Mouse (Mus musculus) liver, embryonic 15.5 days (tissue): Measurements from ENCODE around the gene Cd68. TPM values are rescaled to one million over a fixed set of nuclear protein-coding genes. Genes with fewer than 3 reads are reported as not detected.

Source experiments
- ATAC-seq: fragments of 200-750 bp; cut with Nextera tagmentation; 2 replicates; pipeline ENCODE4 v1.8.0; 2017; ENCODE audit warnings: moderate number of reproducible peaks, mild to moderate bottlenecking, moderate library complexity; ENCODE audit not compliant: insufficient read depth
- H3K27ac ChIP-seq: fragments of 300-500 bp; sonication (generic); replicated peaks from 2 replicates; pipeline ENCODE4 v1.5.1; 2015; ENCODE audit warnings: mild to moderate bottlenecking, inconsistent platforms
- H3K27me3 ChIP-seq: fragments of 300-500 bp; sonication (generic); 2 replicates; pipeline ENCODE4 v1.6.1; 2015; ENCODE audit warnings: mild to moderate bottlenecking, inconsistent platforms
- H3K36me3 ChIP-seq: fragments of 300-500 bp; sonication (generic); replicated peaks from 2 replicates; pipeline ENCODE4 v1.6.1; 2015; ENCODE audit warnings: moderate library complexity, mild to moderate bottlenecking, inconsistent platforms
- H3K4me1 ChIP-seq: fragments of 300-500 bp; sonication (generic); replicated peaks from 2 replicates; pipeline ENCODE4 v1.6.1; 2015; ENCODE audit warnings: inconsistent platforms
- H3K4me2 ChIP-seq: fragments of 300-500 bp; sonication (generic); 2 replicates; pipeline ENCODE4 v1.6.1; 2015; ENCODE audit warnings: moderate library complexity, mild to moderate bottlenecking, inconsistent platforms
- H3K4me3 ChIP-seq: fragments of 300-500 bp; sonication (generic); replicated peaks from 2 replicates; pipeline ENCODE4 v1.5.1; 2015; ENCODE audit warnings: mild to moderate bottlenecking, inconsistent platforms
- H3K9ac ChIP-seq: fragments of 300-500 bp; sonication (generic); 2 replicates; pipeline ENCODE4 v1.6.1; 2015; ENCODE audit warnings: moderate library complexity, mild to moderate bottlenecking, inconsistent platforms
- H3K9me3 ChIP-seq: fragments of 300-500 bp; sonication (generic); replicated peaks from 2 replicates; pipeline ENCODE4 v1.6.1; 2016; ENCODE audit warnings: inconsistent platforms
- WGBS: fragments of 180-500 bp; shearing (Covaris S2); methylation state at CpG from one replicate; pipeline ENCODE4 v1.1.7; 2015; ENCODE audit warnings: mixed read lengths; ENCODE audit not compliant: insufficient replicate concordance; 5-methylcytosine and 5-hydroxymethylcytosine counted together
- polyA plus RNA-seq: library from polyadenylated mRNA; unstranded; fragments of >200 nt; fragmentation: Nextera tagmentation; extraction: Ambion mirVana; gene quantifications from 2 replicates; pipeline ENCODE4 v1.2.1, GENCODE M21; 2015

The Cd68 gene
- polyA plus RNA-seq, 1 experiment from 2014 or later, result 28.2 TPM

- Histone ChIP-seq H3K27me3 (no peaks in the 10 kb centered on the region), H3K9ac (no peak overlapping the region), H3K36me3 (peaks cover 64% of the 10 kb centered on the region), H3K4me1 (peaks cover 49% of the 10 kb centered on the region), H3K9me3 (no peaks in the 10 kb centered on the region), H3K4me2 (peak overlapping the region; percentile 81), H3K4me3 (no peak overlapping the region), H3K27ac (peak overlapping the region; percentile 94)
- no peak for ATAC-seq
- WGBS, result 59% methylated on average over 6 of the region's 6 CpGs
These were observed 2.2 kb downstream of the Cd68 start for GRCm38 (mm10) chr11:69663795-69664194.

- Histone ChIP-seq H3K27ac (peak overlapping the region; percentile 94), H3K4me1 (peaks cover 48% of the 10 kb centered on the region), H3K4me2 (peak overlapping the region; percentile 81), H3K9me3 (no peaks in the 10 kb centered on the region), H3K36me3 (peaks cover 64% of the 10 kb centered on the region), H3K9ac (peak overlapping the region; percentile 61), H3K27me3 (no peaks in the 10 kb centered on the region), H3K4me3 (peak overlapping the region; percentile 70)
- WGBS, result 64% methylated on average over 13 of the region's 13 CpGs
- no peak for ATAC-seq
These were observed 2.8 kb downstream of the Cd68 start for GRCm38 (mm10) chr11:69662967-69663671.

GRCm38 (mm10) chr11:69662213-69662966 lies 3.6 kb downstream of the Cd68 start, which contains the start of gene Mpdu1:
Gene Mpdu1, minus strand, starts transcription at chr11:69662642.
- H3K4me2 ChIP-seq, result peak within 1 kb of the TSS; percentile 81
- H3K9me3 ChIP-seq, result no peaks in the 10 kb centered on the region
- peak within 1 kb of the TSS; percentile 61 for H3K9ac ChIP-seq
- peaks cover 49% of the 10 kb centered on the region for H3K4me1 ChIP-seq
- H3K36me3 ChIP-seq, result peaks cover 64% of the 10 kb centered on the region
- ATAC-seq, result peak; percentile 93
- under 1% methylated on average over 48 of the region's 48 CpGs for WGBS
- H3K27me3 ChIP-seq, result no peaks in the 10 kb centered on the region
- H3K27ac ChIP-seq, result peak within 1 kb of the TSS; percentile 94
- H3K4me3 ChIP-seq, result peak within 1 kb of the TSS; percentile 70

GRCm38 (mm10) chr11:69661221-69661881 lies 4.6 kb downstream of the Cd68 start:
- Histone ChIP-seq H3K27me3 (no peaks in the 10 kb centered on the region), H3K4me2 (peak overlapping the region; percentile 81), H3K4me3 (peak overlapping the region; percentile 70), H3K4me1 (peaks cover 57% of the 10 kb centered on the region), H3K9ac (peak overlapping the region; percentile 61), H3K27ac (peak overlapping the region; percentile 94), H3K9me3 (no peaks in the 10 kb centered on the region), H3K36me3 (peaks cover 64% of the 10 kb centered on the region)
- no peak for ATAC-seq
- 46% methylated on average over 3 of the region's 3 CpGs for WGBS

GRCm38 (mm10) chr11:69657462-69657881 lies 8.5 kb downstream of the Cd68 start:
- H3K27ac ChIP-seq, result no peak overlapping the region

GRCm38 (mm10) chr11:69656617-69657461 lies 9.1 kb downstream of the Cd68 start:
- Histone ChIP-seq H3K4me3 (no peak overlapping the region), H3K4me2 (no peak overlapping the region), H3K36me3 (peaks cover 78% of the 10 kb centered on the region)

More at GRCm38 (mm10) chr11:69657462-69657881, 8.5 kb downstream of the Cd68 start:
- Histone ChIP-seq H3K4me1 (peaks cover 57% of the 10 kb centered on the region), H3K9ac (no peak overlapping the region), H3K9me3 (no peaks in the 10 kb centered on the region), H3K4me3 (no peak overlapping the region), H3K36me3 (peaks cover 71% of the 10 kb centered on the region), H3K27me3 (no peaks in the 10 kb centered on the region), H3K4me2 (no peak overlapping the region)
- no peak for ATAC-seq
- 80% methylated on average over 15 of the region's 15 CpGs for WGBS

GRCm38 (mm10) chr11:69656065-69656455 lies 9.9 kb downstream of the Cd68 start:
- Histone ChIP-seq H3K27me3 (no peaks in the 10 kb centered on the region), H3K27ac (no peak overlapping the region), H3K9me3 (no peaks in the 10 kb centered on the region), H3K4me1 (peaks cover 48% of the 10 kb centered on the region), H3K4me2 (no peak overlapping the region), H3K36me3 (peaks cover 86% of the 10 kb centered on the region), H3K9ac (no peak overlapping the region), H3K4me3 (no peak overlapping the region)
- 71% methylated on average over 5 of the region's 5 CpGs for WGBS
- ATAC-seq, result no peak

More at GRCm38 (mm10) chr11:69656617-69657461, 9.1 kb downstream of the Cd68 start:
- Histone ChIP-seq H3K9ac (no peak overlapping the region), H3K9me3 (no peaks in the 10 kb centered on the region), H3K27me3 (no peaks in the 10 kb centered on the region), H3K4me1 (peaks cover 55% of the 10 kb centered on the region), H3K27ac (0 out of 2 replicates have a peak overlapping the region, but pooled peaks have one; percentile 1)
- 0 out of 2 replicates have a peak, but pooled peaks have one; percentile 14 for ATAC-seq
- 54% methylated on average over 10 of the region's 10 CpGs for WGBS

- no peak within 1 kb of the TSS; the same call in 1 of the 2 replicates for H3K4me2 ChIP-seq
- H3K4me1 ChIP-seq, result peaks cover 42% of the 10 kb centered on the region
- H3K27ac ChIP-seq, result peak within 1 kb of the TSS; percentile 0; the same call in 1 of the 2 replicates
- H3K36me3 ChIP-seq, result peaks cover 91% of the 10 kb centered on the region
- no peaks in the 10 kb centered on the region for H3K27me3 ChIP-seq
- ATAC-seq, result no peak
- no peak within 1 kb of the TSS for H3K9ac ChIP-seq
- WGBS, result 38% methylated on average over 34 of the region's 34 CpGs
- no peaks in the 10 kb centered on the region for H3K9me3 ChIP-seq
- H3K4me3 ChIP-seq, result no peak within 1 kb of the TSS
These were observed 10.5 kb downstream of the Cd68 start, which contains the start of gene Sox15 for GRCm38 (mm10) chr11:69655264-69656064. Gene Sox15, plus strand, starts transcription at chr11:69655314.

GRCm38 (mm10) chr11:69654760-69655159 lies 11.2 kb downstream of the Cd68 start:
- H3K9ac ChIP-seq, result no peak overlapping the region
- ATAC-seq, result no peak

More at GRCm38 (mm10) chr11:69654760-69655159, 11.2 kb downstream of the Cd68 start:
- 0 out of 2 replicates have a peak overlapping the region, but pooled peaks have one; percentile 0 for H3K27ac ChIP-seq
- H3K36me3 ChIP-seq, result peaks cover 91% of the 10 kb centered on the region
- H3K4me1 ChIP-seq, result peaks cover 39% of the 10 kb centered on the region
- H3K27me3 ChIP-seq, result no peaks in the 10 kb centered on the region
- no peak overlapping the region for H3K4me2 ChIP-seq
- 44% methylated on average over 9 of the region's 9 CpGs for WGBS
- no peak overlapping the region for H3K4me3 ChIP-seq
- no peaks in the 10 kb centered on the region for H3K9me3 ChIP-seq
